In the genomic region with DNA sequence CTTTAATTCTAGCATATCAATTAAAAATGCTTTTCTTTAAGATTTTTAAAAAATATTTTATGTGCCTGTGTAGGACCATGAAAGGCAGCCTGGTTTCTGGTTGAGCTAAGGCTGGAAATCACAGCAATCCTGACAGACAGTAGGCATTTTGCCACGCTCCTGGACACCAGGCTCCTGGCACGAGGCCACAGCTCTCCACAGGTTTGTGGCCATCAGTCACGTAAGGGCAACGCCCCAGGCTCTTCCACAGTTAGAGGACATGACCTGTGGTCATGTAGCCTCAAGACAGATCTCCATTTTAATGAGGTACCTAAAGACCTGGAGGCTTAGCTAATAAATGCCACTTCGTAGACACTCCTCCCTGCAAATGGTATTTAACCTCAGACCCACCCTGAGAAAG, we compare ENCODE assay signal across 17 mouse cellular contexts. TPM values are rescaled to one million over a fixed set of nuclear protein-coding genes. Genes with fewer than 3 reads are reported as not detected.
A peak's percentile ranks its signal among the peaks of the same experiment; 100 is the strongest.
DNase-seq lines count a peak whose midpoint lies in the region; ATAC-seq lines count a peak whose summit lies in the region.
"Had no signal": no experiment of that assay in that cellular context is flagged by ENCODE, and none has a peak within 500 bp of the region (broad histone marks: within the 10 kb centered on the region; RNA-seq: fewer than 3 reads in every experiment).

No protein-coding gene starts in this region.

- H3K27ac ChIP-seq in intestine, embryonic 15.5 days, result no peak overlapping the region
- H3K27ac ChIP-seq: forebrain, embryonic 12.5 days; heart, adult 2 months; hindbrain, embryonic 13.5 days; limb, embryonic 15.5 days; neural tube, embryonic 15.5 days had no signal

- intact Hi-C loops in gastrocnemius, postnatal 14 days (cut with DNase I; ENCODE audit: low total_unique reads), result no loop called here
- intact Hi-C loops in gastrocnemius, postnatal 36 days (cut with DNase I), result no loop called here

- no peak overlapping the region for H3K9ac ChIP-seq in intestine, embryonic 15.5 days
- H3K9ac ChIP-seq: forebrain, embryonic 12.5 days; hindbrain, embryonic 13.5 days; limb, embryonic 15.5 days; neural tube, embryonic 15.5 days had no signal

- H3K27me3 ChIP-seq in intestine, embryonic 15.5 days (replicated peaks), result no peaks in the 10 kb centered on the region
- H3K27me3 ChIP-seq: forebrain, embryonic 12.5 days; hindbrain, embryonic 13.5 days; limb, embryonic 15.5 days; neural tube, embryonic 15.5 days had no signal

- no peaks in the 10 kb centered on the region for H3K4me1 ChIP-seq in intestine, embryonic 15.5 days (replicated peaks)
- H3K4me1 ChIP-seq: forebrain, embryonic 12.5 days; hindbrain, embryonic 13.5 days; limb, embryonic 15.5 days; neural tube, embryonic 15.5 days had no signal

- 68% methylated on average over 5 of the region's 5 CpGs for WGBS in intestine, embryonic 15.5 days

- no peak overlapping the region for H3K4me3 ChIP-seq in intestine, embryonic 15.5 days (replicated peaks)
- H3K4me3 ChIP-seq: forebrain, embryonic 12.5 days; heart, adult 2 months; hindbrain, embryonic 13.5 days; limb, embryonic 15.5 days; neural tube, embryonic 15.5 days had no signal

- H3K4me2 ChIP-seq in intestine, embryonic 15.5 days (replicated peaks), result no peak overlapping the region
- H3K4me2 ChIP-seq: forebrain, embryonic 12.5 days; hindbrain, embryonic 13.5 days; limb, embryonic 15.5 days; neural tube, embryonic 15.5 days had no signal

- H3K36me3 ChIP-seq in intestine, embryonic 15.5 days, result no peaks in the 10 kb centered on the region
- H3K36me3 ChIP-seq: forebrain, embryonic 12.5 days had no signal

- no peaks in the 10 kb centered on the region for H3K9me3 ChIP-seq in intestine, embryonic 15.5 days
- H3K9me3 ChIP-seq: forebrain, embryonic 12.5 days; hindbrain, embryonic 13.5 days; limb, embryonic 15.5 days; neural tube, embryonic 15.5 days had no signal

- peak; percentile 5 for DNase-seq in gastrocnemius, postnatal 14 days
- no peak for DNase-seq in gastrocnemius, postnatal 36 days
- DNase-seq in testis, postnatal 10 days (ENCODE audit: low spot score), result peak; percentile 47
- no peak for DNase-seq in testis, postnatal 14 days (ENCODE audit: low spot score)
- no peak for DNase-seq in thymus, postnatal 36 days
- DNase-seq: layer of hippocampus, adult 9-11 months; lung, postnatal 14 days; right cerebral cortex, postnatal 4 days had no signal

- peak; percentile 67 for ATAC-seq in intestine, embryonic 15.5 days
- ATAC-seq in megakaryocyte progenitor cell, adult 5-6 weeks (replicated peaks; ENCODE audit: poor library complexity), result no peak
- ATAC-seq: CD4-positive, CD25-positive, alpha-beta regulatory T cell, adult 4 months; midbrain, embryonic 16.5 days had no signal

RNA-seq across cellular contexts. Expression of gene Twsg1, which starts 56.9 kb away (rescaled TPM):
- 10 to 100 TPM; 16.9 to 25.5 TPM for total RNA-seq in gastrocnemius, postnatal 14 days (2021)
- total RNA-seq in gastrocnemius, postnatal 36 days (2021), result 10 to 100 TPM; 21.8 to 23.6 TPM
- polyA plus RNA-seq in intestine, embryonic 15.5 days (2015; fragmentation: Nextera tagmentation; extraction: Ambion mirVana), result 74.6 and 82.4 TPM in 2 replicates
- 12.0 and 13.2 TPM in 2 replicates for total RNA-seq in megakaryocyte progenitor cell, adult 5-6 weeks (2015)
- 10.1 and 11.3 TPM in 2 replicates for total RNA-seq in megakaryocyte progenitor cell, adult 5-6 weeks (2017)

Comparison
In these comparisons a context has a peak if more than half of its experiments do, and no peak if none do; other contexts are left out.
1. DNase-seq: peak in gastrocnemius, postnatal 14 days (single experiment) and testis, postnatal 10 days (single experiment); none in gastrocnemius, postnatal 36 days (0 of 2), testis, postnatal 14 days (single experiment) and thymus, postnatal 36 days (0 of 2).